Mouse (Mus musculus): ENCODE results near the gene Sipa1l3. TPM values are rescaled to one million over a fixed set of nuclear protein-coding genes. Genes with fewer than 3 reads are reported as not detected.
A peak's percentile ranks its signal among the peaks of the same experiment; 100 is the strongest.

Sipa1l3 gene
- polyA plus RNA-seq, 1 experiment from 2014 or later: 17.4 TPM

- 88% methylated on average over 14 of the region's 14 CpGs for WGBS
- Histone ChIP-seq H3K27ac (ENCODE audit: low read depth, low read length) (no peak overlapping the region), H3K4me3 (ENCODE audit: low read length) (no peak overlapping the region)
Observed at GRCm38 (mm10) chr7:29438204-29438603, 80.2 kb downstream of the Sipa1l3 start.

GRCm38 (mm10) chr7:29437072-29437471 is 81.4 kb downstream of the Sipa1l3 start:
- H3K9ac ChIP-seq (ENCODE audit: low read depth, low read length): no peak overlapping the region
- no peak overlapping the region for H3K4me3 ChIP-seq (ENCODE audit: low read length)
- WGBS: 66% methylated on average over 10 of the region's 10 CpGs
- peaks cover 15% of the 10 kb centered on the region; the same call in 1 of the 2 replicates for H3K4me1 ChIP-seq (ENCODE audit: control insufficient read depth, insufficient read depth, low read length)
- no peak overlapping the region for H3K4me2 ChIP-seq (replicated peaks; ENCODE audit: low read depth, low read length)
- no peak overlapping the region for H3K27ac ChIP-seq (ENCODE audit: low read depth, low read length)
- H3K36me3 ChIP-seq (ENCODE audit: control insufficient read depth, insufficient read depth, low read length): no peaks in the 10 kb centered on the region
- no peaks in the 10 kb centered on the region for H3K27me3 ChIP-seq (ENCODE audit: control insufficient read depth, insufficient read depth, low read length)
- H3K9me3 ChIP-seq (ENCODE audit: control insufficient read depth, low read length): no peaks in the 10 kb centered on the region; the same call in 1 of the 2 replicates
- no peak for ATAC-seq (ENCODE audit: low FRiP score, low TSS enrichment)

More at GRCm38 (mm10) chr7:29438204-29438603, 80.2 kb downstream of the Sipa1l3 start:
- no peak for ATAC-seq (ENCODE audit: low FRiP score, low TSS enrichment)
- Histone ChIP-seq H3K27me3 (ENCODE audit: control insufficient read depth, insufficient read depth, low read length) (no peaks in the 10 kb centered on the region), H3K4me1 (ENCODE audit: control insufficient read depth, insufficient read depth, low read length) (0 out of 2 replicates have a peak, but pooled peaks cover 8% of the 10 kb centered on the region), H3K9me3 (ENCODE audit: control insufficient read depth, low read length) (no peaks in the 10 kb centered on the region; the same call in 1 of the 2 replicates), H3K9ac (ENCODE audit: low read depth, low read length) (no peak overlapping the region), H3K4me2 (replicated peaks; ENCODE audit: low read depth, low read length) (no peak overlapping the region), H3K36me3 (ENCODE audit: control insufficient read depth, insufficient read depth, low read length) (no peaks in the 10 kb centered on the region)

GRCm38 (mm10) chr7:29434313-29435035 is 84.0 kb downstream of the Sipa1l3 start:
- no peaks in the 10 kb centered on the region for H3K36me3 ChIP-seq (ENCODE audit: control insufficient read depth, insufficient read depth, low read length)
- H3K9ac ChIP-seq (ENCODE audit: low read depth, low read length): no peak overlapping the region
- H3K27ac ChIP-seq (ENCODE audit: low read depth, low read length): no peak overlapping the region
- H3K4me3 ChIP-seq (ENCODE audit: low read length): no peak overlapping the region
- H3K4me1 ChIP-seq (ENCODE audit: control insufficient read depth, insufficient read depth, low read length): peaks cover 27% of the 10 kb centered on the region
- no peaks in the 10 kb centered on the region; the same call in 1 of the 2 replicates for H3K9me3 ChIP-seq (ENCODE audit: control insufficient read depth, low read length)
- H3K4me2 ChIP-seq (replicated peaks; ENCODE audit: low read depth, low read length): no peak overlapping the region
- WGBS: 93% methylated on average over 9 of the region's 9 CpGs
- no peak for ATAC-seq (ENCODE audit: low FRiP score, low TSS enrichment)
- H3K27me3 ChIP-seq (ENCODE audit: control insufficient read depth, insufficient read depth, low read length): no peaks in the 10 kb centered on the region

- Histone ChIP-seq H3K27ac (ENCODE audit: low read depth, low read length) (no peak overlapping the region), H3K4me2 (replicated peaks; ENCODE audit: low read depth, low read length) (no peak overlapping the region), H3K27me3 (ENCODE audit: control insufficient read depth, insufficient read depth, low read length) (no peaks in the 10 kb centered on the region), H3K4me1 (ENCODE audit: control insufficient read depth, insufficient read depth, low read length) (peaks cover 27% of the 10 kb centered on the region), H3K9ac (ENCODE audit: low read depth, low read length) (no peak overlapping the region), H3K9me3 (ENCODE audit: control insufficient read depth, low read length) (no peaks in the 10 kb centered on the region; the same call in 1 of the 2 replicates), H3K36me3 (ENCODE audit: control insufficient read depth, insufficient read depth, low read length) (no peaks in the 10 kb centered on the region), H3K4me3 (ENCODE audit: low read length) (no peak overlapping the region)
- WGBS: 73% methylated on average over 10 of the region's 10 CpGs
- no peak for ATAC-seq (ENCODE audit: low FRiP score, low TSS enrichment)
Observed at GRCm38 (mm10) chr7:29433725-29434124, 84.7 kb downstream of the Sipa1l3 start.

- Histone ChIP-seq H3K9me3 (ENCODE audit: control insufficient read depth, low read length) (no peaks in the 10 kb centered on the region; the same call in 1 of the 2 replicates), H3K4me2 (replicated peaks; ENCODE audit: low read depth, low read length) (no peak overlapping the region), H3K9ac (ENCODE audit: low read depth, low read length) (no peak overlapping the region), H3K27me3 (ENCODE audit: control insufficient read depth, insufficient read depth, low read length) (no peaks in the 10 kb centered on the region), H3K36me3 (ENCODE audit: control insufficient read depth, insufficient read depth, low read length) (no peaks in the 10 kb centered on the region), H3K27ac (ENCODE audit: low read depth, low read length) (no peak overlapping the region), H3K4me3 (ENCODE audit: low read length) (no peak overlapping the region), H3K4me1 (ENCODE audit: control insufficient read depth, insufficient read depth, low read length) (peaks cover 23% of the 10 kb centered on the region)
- ATAC-seq (ENCODE audit: low FRiP score, low TSS enrichment): no peak
- WGBS: 81% methylated on average over 11 of the region's 11 CpGs
Observed at GRCm38 (mm10) chr7:29432947-29433553, 85.4 kb downstream of the Sipa1l3 start.

- no peaks in the 10 kb centered on the region for H3K9me3 ChIP-seq (ENCODE audit: control insufficient read depth, low read length)
- H3K27ac ChIP-seq (ENCODE audit: low read depth, low read length): no peak overlapping the region
- H3K4me1 ChIP-seq (ENCODE audit: control insufficient read depth, insufficient read depth, low read length): peaks cover 23% of the 10 kb centered on the region
- no peak overlapping the region for H3K4me2 ChIP-seq (replicated peaks; ENCODE audit: low read depth, low read length)
- H3K4me3 ChIP-seq (ENCODE audit: low read length): no peak overlapping the region
- ATAC-seq (ENCODE audit: low FRiP score, low TSS enrichment): peak; percentile 44; the same call in 1 of the 2 replicates
- H3K9ac ChIP-seq (ENCODE audit: low read depth, low read length): no peak overlapping the region
- no peaks in the 10 kb centered on the region for H3K27me3 ChIP-seq (ENCODE audit: control insufficient read depth, insufficient read depth, low read length)
- H3K36me3 ChIP-seq (ENCODE audit: control insufficient read depth, insufficient read depth, low read length): no peaks in the 10 kb centered on the region
- WGBS: 48% methylated on average over 15 of the region's 15 CpGs
Observed at GRCm38 (mm10) chr7:29432180-29432946, 86.1 kb downstream of the Sipa1l3 start.

- Histone ChIP-seq H3K9me3 (ENCODE audit: control insufficient read depth, low read length) (no peaks in the 10 kb centered on the region), H3K4me3 (ENCODE audit: low read length) (no peak overlapping the region), H3K27ac (ENCODE audit: low read depth, low read length) (no peak overlapping the region), H3K36me3 (ENCODE audit: control insufficient read depth, insufficient read depth, low read length) (no peaks in the 10 kb centered on the region), H3K27me3 (ENCODE audit: control insufficient read depth, insufficient read depth, low read length) (no peaks in the 10 kb centered on the region), H3K9ac (ENCODE audit: low read depth, low read length) (no peak overlapping the region), H3K4me1 (ENCODE audit: control insufficient read depth, insufficient read depth, low read length) (peaks cover 20% of the 10 kb centered on the region), H3K4me2 (replicated peaks; ENCODE audit: low read depth, low read length) (no peak overlapping the region)
- ATAC-seq (ENCODE audit: low FRiP score, low TSS enrichment): no peak
- WGBS: 10% methylated on average over 6 of the region's 6 CpGs
Observed at GRCm38 (mm10) chr7:29430739-29431211, 87.7 kb downstream of the Sipa1l3 start.

- no peak for ATAC-seq (ENCODE audit: low FRiP score, low TSS enrichment)
- Histone ChIP-seq H3K9me3 (ENCODE audit: control insufficient read depth, low read length) (no peaks in the 10 kb centered on the region), H3K4me2 (replicated peaks; ENCODE audit: low read depth, low read length) (no peak overlapping the region), H3K27me3 (ENCODE audit: control insufficient read depth, insufficient read depth, low read length) (no peaks in the 10 kb centered on the region), H3K36me3 (ENCODE audit: control insufficient read depth, insufficient read depth, low read length) (no peaks in the 10 kb centered on the region), H3K27ac (ENCODE audit: low read depth, low read length) (no peak overlapping the region), H3K4me3 (ENCODE audit: low read length) (no peak overlapping the region), H3K4me1 (ENCODE audit: control insufficient read depth, insufficient read depth, low read length) (peaks cover 20% of the 10 kb centered on the region), H3K9ac (ENCODE audit: low read depth, low read length) (no peak overlapping the region)
- 66% methylated on average over 8 of the region's 8 CpGs for WGBS
Observed at GRCm38 (mm10) chr7:29426056-29426455, 92.4 kb downstream of the Sipa1l3 start.

Data from kidney, embryonic 14.5 days (tissue).